10 mouse cellular contexts compared by ENCODE assay signal in genomic region chr4:119019013-119019781, GRCm38 (mm10). TPM values are rescaled to one million over a fixed set of nuclear protein-coding genes. Genes with fewer than 3 reads are reported as not detected.
DNase-seq lines count a peak whose midpoint lies in the region; ATAC-seq lines count a peak whose summit lies in the region.
"Had no signal": no experiment of that assay in that cellular context is flagged by ENCODE, and none has a peak within 500 bp of the region (broad histone marks: within the 10 kb centered on the region; RNA-seq: fewer than 3 reads in every experiment).

No protein-coding gene starts in this region.

- no peaks in the 10 kb centered on the region for H3K36me3 ChIP-seq in kidney, embryonic 14.5 days (ENCODE audit: control insufficient read depth, insufficient read depth, low read length)
- H3K36me3 ChIP-seq in embryonic facial prominence, embryonic 12.5 days = no peaks in the 10 kb centered on the region
- no peaks in the 10 kb centered on the region for H3K36me3 ChIP-seq in intestine, embryonic 15.5 days
- H3K36me3 ChIP-seq in neural tube, embryonic 11.5 days (ENCODE audit: control insufficient read depth, insufficient read depth, low read length) = no peaks in the 10 kb centered on the region

- WGBS in kidney, embryonic 14.5 days = 41% methylated on average over 12 of the region's 12 CpGs
- 41% methylated on average over 12 of the region's 12 CpGs for WGBS in embryonic facial prominence, embryonic 12.5 days
- 25% methylated on average over 12 of the region's 12 CpGs for WGBS in intestine, embryonic 15.5 days
- WGBS in neural tube, embryonic 11.5 days = 59% methylated on average over 12 of the region's 12 CpGs

- H3K4me2 ChIP-seq in kidney, embryonic 14.5 days (replicated peaks; ENCODE audit: low read depth, low read length) = no peak overlapping the region
- H3K4me2 ChIP-seq in embryonic facial prominence, embryonic 12.5 days (replicated peaks) = peak overlapping the region; percentile 25; the same call in 1 of the 2 replicates
- H3K4me2 ChIP-seq in intestine, embryonic 15.5 days (replicated peaks) = peak overlapping the region; percentile 39; the same call in 1 of the 2 replicates
- H3K4me2 ChIP-seq in neural tube, embryonic 11.5 days (ENCODE audit: low read depth) = no peak overlapping the region

- peak; percentile 58; the same call in 1 of the 2 replicates for ATAC-seq in kidney, embryonic 14.5 days (ENCODE audit: low FRiP score, low TSS enrichment)
- ATAC-seq in embryonic facial prominence, embryonic 12.5 days (ENCODE audit: insufficient number of reproducible peaks, insufficient read depth, low FRiP score, low TSS enrichment) = peak; percentile 62
- ATAC-seq in intestine, embryonic 15.5 days = peak; percentile 86
- no peak for ATAC-seq in neural tube, embryonic 11.5 days (ENCODE audit: insufficient read depth, low FRiP score, low TSS enrichment)
- ATAC-seq: Patski had no signal

- no peak for DNase-seq in kidney, postnatal 14 days
- peak; percentile 66 for DNase-seq in neural tube, embryonic 11.5 days (ENCODE audit: low spot score)
- no peak for DNase-seq in adrenal gland, postnatal 4 days (ENCODE audit: low spot score in 2 of 2)
- no peak for DNase-seq in frontal cortex, postnatal 10 days (ENCODE audit: low spot score in 2 of 2)
- no peak for DNase-seq in adrenal gland, adult 2 months

- no peak overlapping the region for H3K4me3 ChIP-seq in kidney, embryonic 14.5 days (ENCODE audit: low read length)
- no peak overlapping the region for H3K4me3 ChIP-seq in embryonic facial prominence, embryonic 12.5 days
- no peak overlapping the region for H3K4me3 ChIP-seq in intestine, embryonic 15.5 days (replicated peaks)
- no peak overlapping the region for H3K4me3 ChIP-seq in neural tube, embryonic 11.5 days (ENCODE audit: low read depth, low read length)
- H3K4me3 ChIP-seq: myocyte had no signal

- H3K9me3 ChIP-seq in kidney, embryonic 14.5 days (ENCODE audit: control insufficient read depth, low read length) = no peaks in the 10 kb centered on the region
- H3K9me3 ChIP-seq in embryonic facial prominence, embryonic 12.5 days = no peaks in the 10 kb centered on the region
- H3K9me3 ChIP-seq in intestine, embryonic 15.5 days = no peaks in the 10 kb centered on the region
- H3K9me3 ChIP-seq in neural tube, embryonic 11.5 days (ENCODE audit: control insufficient read depth, low read length) = no peaks in the 10 kb centered on the region

- peaks cover 11% of the 10 kb centered on the region; the same call in 1 of the 2 replicates for H3K4me1 ChIP-seq in kidney, embryonic 14.5 days (ENCODE audit: control insufficient read depth, insufficient read depth, low read length)
- peaks cover 20% of the 10 kb centered on the region; the same call in 1 of the 2 replicates for H3K4me1 ChIP-seq in embryonic facial prominence, embryonic 12.5 days
- H3K4me1 ChIP-seq in intestine, embryonic 15.5 days (replicated peaks) = peaks cover 13% of the 10 kb centered on the region
- H3K4me1 ChIP-seq in neural tube, embryonic 11.5 days (ENCODE audit: control insufficient read depth, insufficient read depth, low read length) = no peaks in the 10 kb centered on the region

- H3K9ac ChIP-seq in kidney, embryonic 14.5 days (ENCODE audit: low read depth, low read length) = peak overlapping the region; percentile 28; the same call in 1 of the 2 replicates
- H3K9ac ChIP-seq in embryonic facial prominence, embryonic 12.5 days = no peak overlapping the region
- no peak overlapping the region for H3K9ac ChIP-seq in intestine, embryonic 15.5 days
- no peak overlapping the region for H3K9ac ChIP-seq in neural tube, embryonic 11.5 days (ENCODE audit: low read length)

- peak overlapping the region; percentile 37; the same call in 1 of the 2 replicates for H3K27ac ChIP-seq in kidney, embryonic 14.5 days (ENCODE audit: low read depth, low read length)
- H3K27ac ChIP-seq in embryonic facial prominence, embryonic 12.5 days = peak overlapping the region; percentile 83
- peak overlapping the region; percentile 60 for H3K27ac ChIP-seq in intestine, embryonic 15.5 days
- no peak overlapping the region for H3K27ac ChIP-seq in neural tube, embryonic 11.5 days (ENCODE audit: low read depth, low read length)

- H3K27me3 ChIP-seq in kidney, embryonic 14.5 days (ENCODE audit: control insufficient read depth, insufficient read depth, low read length) = no peaks in the 10 kb centered on the region
- H3K27me3 ChIP-seq in embryonic facial prominence, embryonic 12.5 days = no peaks in the 10 kb centered on the region
- no peaks in the 10 kb centered on the region for H3K27me3 ChIP-seq in intestine, embryonic 15.5 days (replicated peaks)
- no peaks in the 10 kb centered on the region for H3K27me3 ChIP-seq in neural tube, embryonic 11.5 days (ENCODE audit: control insufficient read depth, insufficient read depth, low read length)
- H3K27me3 ChIP-seq: Patski had no signal

RNA-seq across cellular contexts. Expression of gene Lao1, which starts 57.8 kb away (rescaled TPM):
- not detected in 2 replicates for polyA plus RNA-seq in kidney, embryonic 14.5 days (2014; fragmentation: Nextera tagmentation; extraction: Ambion mirVana)
- polyA plus RNA-seq in embryonic facial prominence, embryonic 12.5 days (2016; fragmentation: Nextera tagmentation; extraction: Ambion mirVana) = not detected in 2 replicates
- polyA plus RNA-seq in intestine, embryonic 15.5 days (2015; fragmentation: Nextera tagmentation; extraction: Ambion mirVana) = not detected in 2 replicates
- not detected in 2 replicates for polyA plus RNA-seq in neural tube, embryonic 11.5 days (2014; fragmentation: Nextera tagmentation; extraction: Ambion mirVana)
- total RNA-seq in adrenal gland, postnatal 4 days (2021) = not detected
- total RNA-seq in adrenal gland, adult 2 months (2021) = under 1 TPM in 1 of 2 experiments, not detected in 1; 0.12 TPM
- polyA plus RNA-seq in adrenal gland, adult 2 months (2012; rRNA removed) = not detected in 2 replicates
- polyA plus RNA-seq: myocyte, Patski had no signal

Comparison
In these comparisons a context has a peak if more than half of its experiments do, and no peak if none do; other contexts are left out.
1. H3K4me2 ChIP-seq: peak in embryonic facial prominence, embryonic 12.5 days (single experiment) and intestine, embryonic 15.5 days (single experiment); none in kidney, embryonic 14.5 days (single experiment) and neural tube, embryonic 11.5 days (single experiment).